Mouse (Mus musculus) ES-Bruce4 (cell line): ENCODE measurements around the gene Cnpy3.

Experiments
- CTCF ChIP-seq: IDR thresholded peaks from one replicate; pipeline ENCODE4 v1.8.1; 2011; ENCODE audit warnings: low read depth, low read length
- POLR2A ChIP-seq: IDR thresholded peaks from one replicate; pipeline ENCODE4 v1.8.1; 2011; ENCODE audit warnings: low read length; ENCODE audit not compliant: insufficient read depth

DNA sequence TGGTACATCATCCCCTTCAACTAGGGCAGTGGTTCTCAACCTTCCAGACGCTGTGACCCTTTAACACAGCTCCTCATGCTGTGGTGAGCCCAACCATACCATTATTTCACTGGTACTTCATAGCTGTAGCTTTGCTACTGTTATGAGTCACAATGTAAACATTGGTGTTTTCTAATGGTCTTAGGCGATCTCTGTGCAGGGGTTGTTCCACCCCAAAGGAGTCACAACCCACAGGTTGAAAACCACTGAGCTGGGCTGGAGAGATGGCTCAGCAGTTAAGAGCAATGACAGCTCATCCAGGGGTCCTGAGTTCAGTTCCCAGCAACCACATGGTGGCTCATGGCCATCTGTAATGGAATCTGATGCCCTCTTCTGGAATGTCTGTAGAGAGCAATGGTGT, 60.6 kb downstream of the Cnpy3 start:
- TF ChIP-seq CTCF: no peak
- no peak for TF ChIP-seq POLR2A
